Mouse (Mus musculus): ENCODE results near the gene Mrpl47.
"Not testable (repeated sequence)": the region's sequence is repeated elsewhere in the genome, so short reads cannot be mapped to it uniquely, and the experiment has no call there.

The Mrpl47 gene

DNA sequence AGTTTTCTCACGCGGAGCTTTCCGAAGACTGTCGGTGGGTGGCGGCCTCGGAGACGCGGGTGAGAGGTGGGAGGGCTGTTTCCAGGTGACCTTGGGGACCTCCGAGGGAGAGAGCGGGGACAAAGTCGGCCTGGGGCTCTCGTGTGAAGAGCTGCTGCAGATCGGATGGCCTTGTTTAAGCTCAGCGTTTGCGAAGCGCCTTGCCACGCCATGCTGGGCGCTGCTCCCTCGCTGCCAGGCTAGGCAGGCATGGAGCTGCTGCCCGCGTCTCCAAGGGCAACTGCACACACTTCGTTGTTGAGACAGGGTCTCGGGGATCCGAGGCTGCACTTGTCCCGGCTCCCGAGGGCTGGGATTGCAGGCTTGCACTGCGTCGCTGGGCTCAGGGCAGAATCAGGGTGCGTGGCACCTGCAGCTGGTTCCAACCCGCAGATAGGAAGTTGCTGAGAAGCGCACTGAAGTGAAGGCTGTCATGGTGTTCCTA is at the start of gene Mrpl47:
Mrpl47 (minus strand) TSS at position 434 of the 484 bp plus-strand sequence.
- no peak for DNase-seq (ENCODE audit: low spot score)

DNA sequence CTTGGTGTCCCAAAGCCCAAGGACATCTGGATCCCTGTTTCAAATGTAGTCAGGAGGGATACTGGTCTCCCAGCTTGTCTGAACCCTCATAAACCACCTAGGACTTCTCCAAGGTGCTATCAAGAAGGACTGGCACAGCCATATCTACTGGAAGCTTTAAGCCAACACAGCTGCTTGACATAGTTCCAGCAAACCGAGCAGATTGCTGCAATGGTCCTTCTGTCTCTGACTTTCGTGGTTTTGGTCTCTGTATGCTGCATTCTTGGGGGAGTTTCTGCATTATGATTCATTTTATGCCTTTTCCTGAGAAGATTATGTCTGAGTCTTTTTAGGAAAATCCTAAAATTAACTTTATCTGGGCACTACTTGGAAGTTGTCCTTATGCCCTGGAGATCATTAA is 33.4 kb upstream of the Mrpl47 start:
- DNase-seq (ENCODE audit: low spot score): no peak

DNA sequence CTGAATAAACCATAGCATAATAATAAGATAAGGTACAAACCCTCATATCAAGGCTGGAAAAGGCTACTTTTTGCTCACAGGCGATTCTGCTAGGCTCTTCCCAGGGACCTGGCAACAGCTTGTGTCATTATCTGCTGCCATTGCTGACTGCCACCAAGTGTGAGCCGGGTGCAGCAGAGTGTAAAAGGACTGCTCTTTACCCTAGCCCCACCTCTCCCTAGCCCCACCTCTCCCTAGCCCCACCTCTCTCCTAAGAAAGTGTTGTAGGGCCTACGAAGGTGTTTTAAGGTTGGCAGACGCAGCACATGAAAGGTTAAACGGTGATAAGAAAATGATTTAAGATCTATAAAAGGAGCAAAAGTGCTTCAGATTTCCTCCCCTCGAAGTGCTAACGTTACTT is 26.5 kb upstream of the Mrpl47 start:
- DNase-seq (ENCODE audit: low spot score): no peak

DNA sequence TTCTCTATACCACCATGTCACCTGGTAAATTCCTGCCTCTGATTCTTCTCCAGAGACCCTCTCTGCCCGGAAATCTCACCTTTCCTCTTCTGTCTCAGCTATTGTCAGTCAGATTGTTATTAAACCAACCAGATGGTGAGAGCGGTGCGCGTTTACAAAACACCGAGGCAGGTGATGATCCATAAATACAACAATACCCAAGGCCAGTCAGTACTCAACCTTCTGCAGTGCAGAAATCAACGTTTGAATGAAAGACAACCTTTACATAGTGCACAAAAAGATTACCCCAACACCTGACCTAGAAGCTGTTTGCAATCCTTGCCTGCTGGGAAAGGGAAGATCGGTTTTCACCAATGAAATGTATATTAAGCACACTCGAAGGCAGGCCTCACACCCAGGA is 25.6 kb upstream of the Mrpl47 start:
- DNase-seq (ENCODE audit: low spot score): no peak

DNA sequence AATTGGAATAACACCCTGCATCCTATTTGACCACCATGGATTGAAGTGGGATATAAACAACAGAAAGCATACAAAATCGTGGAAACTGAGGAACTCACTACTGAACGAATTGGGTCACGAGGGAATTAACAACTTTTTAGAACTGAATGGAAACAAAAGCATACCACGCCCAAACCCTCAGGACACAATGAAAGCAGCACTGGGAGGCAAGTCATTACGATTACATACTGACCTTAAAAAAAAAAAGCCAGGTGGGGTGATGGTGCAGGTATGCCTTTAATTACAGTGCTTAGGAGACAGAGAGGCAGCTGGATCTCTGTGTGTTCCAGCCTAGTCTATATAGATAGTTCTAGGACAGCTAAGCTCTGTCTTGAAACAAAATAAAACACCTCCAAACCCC is 21.8 kb upstream of the Mrpl47 start:
- no peak for DNase-seq (ENCODE audit: low spot score)

DNA sequence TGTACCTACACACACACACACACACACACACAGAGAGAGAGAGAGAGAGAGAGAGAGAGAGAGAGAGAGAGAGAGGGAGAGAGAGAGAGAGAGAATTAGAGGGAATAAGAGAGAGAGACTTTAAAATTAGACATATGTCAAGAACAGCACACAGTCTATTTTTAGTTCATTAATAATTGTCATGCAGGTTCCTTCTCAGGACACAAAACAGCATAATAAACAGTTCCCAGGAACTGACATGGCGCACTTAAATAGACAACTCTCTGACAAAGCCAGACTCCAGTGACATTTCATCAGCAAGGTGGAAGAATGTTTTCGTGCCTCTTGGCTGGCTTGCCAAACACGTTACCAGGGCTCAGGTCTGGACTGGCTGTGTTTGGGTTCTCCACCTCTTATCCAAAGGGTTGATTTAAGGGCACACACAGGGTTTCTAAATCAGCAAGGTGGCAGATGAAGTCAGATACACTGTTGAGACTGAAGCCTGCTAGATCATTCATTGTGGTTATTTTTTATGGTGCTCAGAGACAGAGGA is 17.0 kb upstream of the Mrpl47 start:
- DNase-seq (ENCODE audit: low spot score): no peak

DNA sequence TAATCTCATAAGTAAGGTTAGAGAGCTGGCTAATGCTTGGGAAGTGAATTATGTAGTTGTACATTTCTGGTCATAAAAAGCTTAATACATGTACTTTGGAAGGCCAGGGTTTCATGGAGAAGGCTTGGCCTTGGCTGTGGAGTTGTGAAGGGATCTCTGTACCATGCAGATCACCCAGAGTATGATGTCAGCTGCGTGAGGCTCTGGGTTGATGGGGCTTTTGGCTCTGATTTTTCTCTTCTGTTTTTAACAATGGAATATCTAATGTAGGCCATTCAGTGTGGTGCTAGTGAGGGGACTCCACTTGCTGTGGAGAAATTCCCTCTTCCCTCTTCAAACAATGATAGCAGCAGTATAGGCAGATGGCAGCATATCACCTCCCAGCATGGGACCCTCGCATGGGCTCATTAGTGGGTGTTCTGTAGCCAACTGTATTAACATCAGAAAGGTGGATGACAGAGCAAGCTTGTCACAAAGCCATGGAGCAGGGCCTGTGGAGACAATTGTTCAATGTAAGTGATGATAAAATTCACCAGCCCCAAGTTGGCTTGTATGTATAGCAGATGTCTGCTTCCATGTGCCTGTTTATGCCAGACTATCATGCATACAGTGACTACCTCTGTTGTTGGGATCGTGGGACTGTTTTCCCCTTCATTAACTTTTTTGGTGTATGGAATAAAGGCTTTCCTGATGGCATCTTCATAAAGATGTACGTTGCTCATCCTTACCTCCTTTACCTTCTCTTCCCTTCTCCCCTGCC is 12.6 kb upstream of the Mrpl47 start:
- no peak for DNase-seq (ENCODE audit: low spot score)

DNA sequence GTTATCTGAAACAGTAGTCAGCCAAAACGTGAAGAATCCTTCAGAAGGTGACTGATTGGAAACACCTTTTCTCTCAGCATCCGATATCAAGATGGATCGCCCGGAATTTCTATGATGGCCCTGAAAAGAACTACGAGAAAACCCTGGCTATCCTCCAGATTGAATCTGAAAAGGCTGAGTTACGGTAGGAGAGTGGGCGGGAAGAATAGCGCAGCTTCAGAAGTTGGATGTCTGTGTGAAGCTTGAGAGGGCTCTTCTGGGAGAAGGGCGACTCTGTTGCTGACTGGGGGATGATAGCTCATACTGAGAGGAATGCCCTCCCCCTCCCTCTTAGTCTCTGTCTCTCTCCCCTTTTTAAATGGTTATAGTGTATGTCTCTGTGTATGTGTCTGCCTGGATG is 11.0 kb upstream of the Mrpl47 start:
- no peak for DNase-seq (ENCODE audit: low spot score)

DNA sequence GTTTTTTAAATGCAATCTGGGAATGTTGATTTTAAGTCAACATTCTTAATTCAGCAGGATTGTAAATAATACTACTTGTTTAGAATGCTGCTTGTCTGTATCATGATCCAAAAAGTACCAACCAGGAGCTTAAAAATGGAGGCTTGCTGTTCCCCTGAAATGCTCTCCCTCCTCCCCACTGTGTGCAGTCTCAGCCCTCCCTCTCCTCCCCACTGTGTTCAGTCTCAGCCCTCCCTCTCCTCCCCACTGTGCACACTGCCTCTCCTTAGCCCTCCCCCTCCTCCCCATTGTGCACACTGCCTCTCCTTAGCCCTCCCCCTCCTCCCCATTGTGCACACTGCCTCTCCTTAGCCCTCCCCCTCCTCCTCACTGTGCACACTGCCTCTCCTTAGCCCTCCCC is 8.0 kb upstream of the Mrpl47 start:
- not testable (repeated sequence) for DNase-seq (ENCODE audit: low spot score)

DNA sequence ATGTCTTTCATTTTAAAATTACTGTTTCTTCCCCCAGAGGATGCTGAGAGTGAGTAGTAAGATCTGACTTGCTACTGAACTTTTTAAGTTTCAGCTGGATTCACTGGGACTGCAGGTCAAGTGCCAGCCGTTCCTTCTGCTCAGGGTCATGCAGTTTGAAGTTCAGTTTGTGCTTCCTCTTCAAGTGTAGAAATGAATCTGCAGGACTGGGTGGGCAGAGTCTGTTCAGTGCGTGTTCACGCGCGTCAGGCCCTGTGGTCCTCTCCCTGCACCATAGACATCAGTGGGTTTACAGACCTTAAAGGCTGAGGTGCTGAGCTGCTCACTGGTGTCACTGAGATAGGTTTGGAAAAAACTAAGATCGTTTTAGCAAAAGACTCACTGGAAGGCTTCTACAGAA is 7.6 kb upstream of the Mrpl47 start:
- no peak for DNase-seq (ENCODE audit: low spot score)

DNA sequence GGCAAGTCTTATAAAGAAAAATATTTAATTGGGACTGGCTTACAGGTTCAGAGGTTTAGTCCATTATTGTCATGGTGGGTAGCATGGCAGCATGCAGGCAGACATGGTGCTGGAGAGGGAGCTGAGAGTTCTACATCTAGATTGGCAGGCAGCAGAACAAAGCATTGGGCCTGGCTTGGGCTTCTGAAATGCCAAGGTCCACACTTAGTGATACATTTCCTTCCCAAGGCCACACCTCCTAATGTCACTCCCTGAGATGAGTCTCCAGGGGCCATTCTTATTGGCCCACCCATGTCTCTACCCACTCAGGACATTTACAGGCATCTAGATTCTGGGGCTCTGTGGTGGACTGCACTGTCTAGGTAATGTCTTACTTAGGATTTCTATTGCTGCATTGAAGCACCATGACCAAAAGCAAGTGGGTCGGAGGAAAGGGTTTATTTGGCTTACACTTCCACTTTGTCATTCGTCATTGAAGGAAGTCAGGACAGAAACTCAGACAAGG is 4.9 kb upstream of the Mrpl47 start:
- DNase-seq (ENCODE audit: low spot score): no peak

DNA sequence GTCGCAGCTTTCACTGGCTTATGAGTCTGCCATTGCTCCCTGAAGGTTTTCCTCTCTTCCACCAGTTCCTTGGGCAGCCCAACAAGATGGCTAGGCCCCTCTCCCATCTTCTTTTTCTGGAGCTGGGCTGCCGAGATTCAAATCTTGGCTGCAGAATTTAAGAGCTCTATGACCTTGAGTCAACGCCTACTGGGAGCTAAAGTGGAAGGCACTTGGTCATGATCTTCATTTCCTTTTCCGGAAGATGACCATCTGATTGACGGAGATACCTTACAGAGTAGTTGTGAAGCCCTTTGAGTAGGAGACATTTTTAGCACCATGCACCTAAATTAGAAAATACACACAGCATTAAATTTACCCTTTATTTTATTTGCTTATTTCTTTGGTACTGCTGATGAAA is 1.1 kb upstream of the Mrpl47 start:
- DNase-seq (ENCODE audit: low spot score): no peak

DNA sequence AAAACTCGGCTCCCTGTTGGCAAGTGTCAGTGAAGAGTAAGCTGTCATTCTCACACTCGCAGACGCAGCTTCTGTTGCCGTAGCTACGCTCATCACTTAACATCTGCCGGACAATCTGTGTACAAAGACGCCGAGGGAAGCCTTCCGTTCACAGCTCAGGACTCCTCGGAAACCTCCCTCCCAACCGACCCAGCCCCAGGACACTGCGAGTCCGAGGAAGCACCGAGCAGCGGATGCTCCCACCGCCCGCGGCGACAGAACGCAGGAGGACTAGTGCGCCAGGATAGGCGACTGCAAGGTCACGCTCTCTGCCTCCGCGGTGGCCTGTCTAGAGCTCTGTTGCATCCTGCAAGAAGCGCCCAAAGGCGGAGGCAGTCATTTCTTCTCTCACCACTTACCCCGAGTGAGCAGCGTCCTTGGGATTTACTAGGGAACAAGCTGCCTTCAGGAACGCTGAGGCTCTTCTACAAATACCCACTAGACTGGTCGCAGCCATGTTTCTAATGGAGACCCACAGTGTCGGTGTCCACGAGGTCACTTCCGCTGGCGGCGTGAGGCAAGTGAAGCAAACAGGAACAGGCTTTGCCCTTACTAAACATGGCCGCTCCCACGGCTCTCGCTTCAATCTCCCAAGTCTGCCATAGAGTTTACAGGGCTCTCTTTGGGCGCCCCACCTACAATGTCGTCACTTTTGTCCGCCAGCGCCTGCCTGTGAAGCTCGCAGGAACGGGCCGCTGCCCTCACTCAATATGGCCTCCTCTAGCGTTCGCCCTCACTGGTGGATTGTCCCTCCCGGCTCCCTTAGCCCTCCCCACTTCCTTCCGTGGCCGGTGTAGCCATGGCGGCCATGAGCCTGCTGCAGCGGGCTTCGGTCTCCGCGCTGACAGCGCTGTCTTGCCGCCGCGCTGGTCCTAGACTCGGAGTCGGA is 897 bp downstream of the Mrpl47 start, which contains the start of gene Ndufb5:
Ndufb5 (plus strand) TSS at position 747 of the 928 bp plus-strand sequence.
- DNase-seq (ENCODE audit: low spot score): peak; percentile 99

DNA sequence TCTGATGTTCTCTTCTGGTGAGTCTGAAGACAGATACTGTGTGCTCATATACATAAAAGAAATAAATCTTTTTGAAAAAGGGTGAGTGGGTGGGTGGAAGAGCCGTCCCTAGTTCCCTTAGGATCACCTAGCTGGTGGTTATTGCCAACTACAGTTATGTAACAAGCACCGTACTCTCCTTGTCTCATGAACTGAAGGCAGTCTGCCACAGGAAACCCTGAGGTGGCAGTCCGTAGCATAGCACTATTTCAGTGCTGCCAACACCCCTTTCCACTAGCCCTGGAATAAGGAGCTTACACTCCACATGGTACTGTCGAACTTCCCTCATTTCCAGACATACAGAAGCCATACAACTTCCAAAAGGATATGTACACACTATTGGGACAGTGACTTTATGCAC is 9.5 kb downstream of the Mrpl47 start:
- no peak for DNase-seq (ENCODE audit: low spot score)

DNA sequence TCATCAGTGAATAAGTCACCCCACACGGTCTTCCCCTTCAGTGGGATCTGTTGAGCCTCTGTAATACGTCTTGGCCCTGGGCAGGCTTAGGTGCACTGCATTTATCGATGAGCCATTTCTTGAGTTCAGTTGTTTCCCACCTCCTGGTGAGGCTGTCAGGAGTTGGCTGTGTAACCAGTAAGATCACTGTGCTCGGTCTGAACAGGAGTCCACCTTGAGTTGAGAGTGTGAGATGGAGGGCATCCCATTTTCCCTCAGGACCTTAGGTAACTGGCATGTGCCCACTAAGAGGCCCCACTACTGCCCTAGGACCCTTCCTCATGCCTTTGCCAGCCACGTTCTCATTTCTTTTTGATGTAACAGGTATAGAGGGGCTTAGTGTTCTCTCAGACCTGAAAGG is 11.5 kb downstream of the Mrpl47 start:
- no peak for DNase-seq (ENCODE audit: low spot score)

DNA sequence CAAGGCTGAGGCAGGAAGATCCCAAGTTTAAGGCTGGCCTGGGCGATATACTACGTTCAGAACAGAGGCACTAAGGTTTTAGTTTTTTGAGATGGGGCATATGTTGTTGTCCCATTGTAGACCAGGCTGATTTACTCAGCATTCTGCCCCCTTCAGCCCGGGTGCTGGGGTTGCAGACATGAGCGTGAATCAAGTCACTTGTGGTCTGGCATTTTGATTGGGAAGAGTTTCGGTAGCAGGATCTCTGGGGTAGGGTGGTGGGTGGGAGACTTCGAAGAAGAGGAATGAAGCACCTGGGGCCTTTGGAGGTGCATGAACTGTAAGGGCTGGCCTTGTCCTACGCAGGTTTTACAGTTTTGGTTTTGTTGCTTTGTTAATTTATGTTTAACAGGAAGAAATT is 13.2 kb downstream of the Mrpl47 start:
- no peak for DNase-seq (ENCODE audit: low spot score)

DNA sequence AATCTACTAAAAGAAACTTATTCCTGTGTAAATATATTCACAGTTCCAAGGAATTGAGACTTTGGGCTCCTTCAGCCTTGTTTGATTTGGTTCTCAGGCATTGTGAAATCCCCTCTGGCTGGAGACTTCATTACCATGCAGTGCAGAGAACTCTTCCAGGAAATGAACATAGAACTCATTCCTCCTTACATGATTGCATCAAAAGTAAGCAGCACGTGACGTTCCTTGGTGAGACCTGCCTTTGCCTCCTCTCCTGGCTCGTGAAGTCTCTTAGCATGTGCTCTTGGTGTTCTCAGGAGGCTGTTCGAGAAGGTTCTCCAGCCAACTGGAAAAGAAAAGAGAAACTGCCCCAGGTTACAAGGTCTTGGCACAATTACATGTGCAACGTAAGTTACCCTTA is 19.1 kb downstream of the Mrpl47 start:
- no peak for DNase-seq (ENCODE audit: low spot score)

DNA sequence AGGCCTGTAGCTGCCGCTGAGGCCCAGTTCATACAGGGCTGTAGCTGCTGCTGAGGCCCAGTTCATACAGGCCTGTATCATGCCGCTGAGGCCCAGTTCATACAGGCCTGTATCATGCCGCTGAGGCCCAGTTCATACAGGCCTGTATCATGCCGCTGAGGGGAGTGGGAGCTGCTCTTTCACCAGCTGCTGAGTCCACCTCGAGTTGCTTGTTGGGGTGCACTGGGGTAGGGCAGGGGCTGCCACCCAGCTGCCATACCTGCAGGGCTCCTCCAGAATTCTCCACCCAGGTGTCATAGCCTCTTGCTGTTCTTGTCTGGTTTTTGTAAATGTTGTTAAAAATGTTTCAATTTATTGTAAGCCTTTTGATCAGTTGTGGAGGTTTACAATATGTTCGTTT is 20.0 kb downstream of the Mrpl47 start:
- not testable (repeated sequence) for DNase-seq (ENCODE audit: low spot score)

DNA sequence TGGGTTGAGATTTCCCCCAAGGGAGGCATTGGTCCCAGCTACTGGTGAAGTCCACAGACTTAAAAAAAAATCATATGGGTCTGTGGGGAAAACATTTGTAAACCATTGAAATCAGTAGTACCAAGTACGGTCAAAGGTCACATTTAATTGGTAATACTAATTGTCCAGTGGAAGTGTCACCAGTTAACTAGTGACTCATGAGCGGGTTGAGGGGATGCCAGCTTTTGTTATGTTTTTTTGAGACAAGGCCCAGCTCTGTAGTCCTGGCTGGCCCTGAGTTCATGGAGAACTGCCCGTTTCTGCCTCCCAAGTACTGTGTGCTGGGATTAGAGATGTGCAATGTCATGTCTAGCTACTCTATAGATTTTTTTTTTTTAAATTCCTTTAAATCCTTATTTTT is 23.7 kb downstream of the Mrpl47 start:
- no peak for DNase-seq (ENCODE audit: low spot score)

DNA sequence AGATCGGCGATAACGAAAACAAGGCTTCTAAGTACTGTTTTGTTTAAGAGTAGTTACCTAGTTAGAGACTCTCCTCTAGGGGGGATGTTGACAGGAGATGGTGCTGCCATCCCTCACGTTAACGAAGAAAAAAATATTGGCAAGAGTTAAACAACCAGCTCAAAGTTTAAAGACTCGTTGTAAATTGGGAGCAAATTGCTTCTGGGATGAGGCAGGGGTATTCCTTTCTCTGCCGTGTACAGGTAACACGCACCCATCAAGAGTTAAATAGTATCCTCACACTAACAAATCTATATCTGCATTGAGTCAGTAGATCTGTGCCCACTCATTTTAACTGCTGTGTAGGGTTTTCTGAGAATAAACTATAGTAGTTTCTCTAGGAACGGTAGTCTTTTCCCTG is 28.0 kb downstream of the Mrpl47 start:
- DNase-seq (ENCODE audit: low spot score): no peak

DNA sequence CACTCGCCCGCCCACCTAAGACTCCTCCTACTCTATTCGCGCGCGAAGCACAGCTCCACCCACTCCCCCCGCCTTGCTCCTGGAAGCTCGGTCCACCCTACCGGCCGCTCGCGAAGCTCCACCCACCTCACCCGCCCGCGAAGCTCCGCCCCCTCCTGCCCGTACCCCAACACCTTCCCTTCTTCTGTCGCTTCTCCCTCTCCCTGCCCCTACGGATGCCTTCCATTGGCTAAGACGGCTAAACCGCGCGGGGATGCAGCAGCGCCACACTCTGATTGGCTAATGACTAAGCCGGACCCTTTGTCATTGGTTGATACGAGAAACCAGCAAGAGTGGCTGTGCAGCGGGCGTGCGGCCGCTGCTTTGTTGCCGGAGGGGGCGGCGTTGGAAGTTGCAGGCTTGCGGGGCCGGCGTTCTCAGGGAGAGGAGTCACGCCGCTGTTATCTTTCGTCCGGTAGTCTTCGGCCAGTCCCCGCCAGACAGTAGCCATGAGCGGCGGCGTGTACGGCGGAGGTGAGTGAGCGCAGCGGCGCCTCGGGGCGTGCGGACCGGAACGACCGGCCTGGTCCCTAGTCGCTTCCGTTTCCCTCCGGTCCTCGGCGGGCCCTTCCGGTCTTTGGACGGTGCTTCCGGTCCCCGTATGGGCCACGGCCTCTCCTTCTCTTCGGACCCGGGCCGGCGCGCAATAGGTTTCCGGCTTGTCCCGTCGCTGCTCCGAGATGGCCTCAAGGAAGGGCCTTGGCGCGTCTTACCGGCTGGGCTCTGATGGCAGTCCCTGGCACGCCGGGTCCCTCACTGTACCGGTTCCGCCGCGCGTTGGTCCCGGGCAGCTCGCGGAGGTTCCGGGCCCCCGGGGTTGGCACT is 28.8 kb downstream of the Mrpl47 start:
- DNase-seq (ENCODE audit: low spot score): peak; percentile 97

DNA sequence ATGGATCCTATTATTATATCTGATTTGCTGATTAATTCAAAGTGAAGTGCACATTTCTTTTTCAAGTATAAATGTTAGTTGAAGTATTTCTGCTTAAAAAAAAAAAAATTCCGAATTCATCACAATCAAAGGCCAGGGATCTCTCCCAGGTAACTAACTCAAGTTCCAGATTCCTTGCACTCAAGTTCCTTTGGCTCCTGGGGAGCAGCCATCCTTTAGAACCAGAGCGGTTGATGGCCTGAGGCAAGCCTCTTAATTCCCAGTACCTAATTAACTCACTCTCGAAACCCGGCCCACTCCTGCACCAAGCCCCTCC is 29.4 kb downstream of the Mrpl47 start:
- no peak for DNase-seq (ENCODE audit: low spot score)

Data from layer of hippocampus, adult 11-12 months (tissue).